Mouse (Mus musculus) heart, adult 11 months (tissue): ENCODE results near the gene Jarid2.

Source experiments
- DNase-seq: peaks from one replicate; pipeline ENCODE4 v3.0.0; 2022

Jarid2 gene

GRCm38 (mm10) chr13:44730146-44730864 is 1.0 kb downstream of the Jarid2 start:
- DNase-seq: peak; percentile 100

- DNase-seq: peak; percentile 99
Observed at GRCm38 (mm10) chr13:44730939-44731551, 1.8 kb downstream of the Jarid2 start.

- DNase-seq: no peak
Observed at GRCm38 (mm10) chr13:44731727-44732441, 2.6 kb downstream of the Jarid2 start.

- no peak for DNase-seq
Observed at GRCm38 (mm10) chr13:44732442-44732974, 3.2 kb downstream of the Jarid2 start.

GRCm38 (mm10) chr13:44733036-44733372 is 3.7 kb downstream of the Jarid2 start:
- DNase-seq: no peak

- peak; percentile 99 for DNase-seq
Observed at GRCm38 (mm10) chr13:44733373-44734111, 4.3 kb downstream of the Jarid2 start.

- no peak for DNase-seq
Observed at GRCm38 (mm10) chr13:44734441-44734840, 5.2 kb downstream of the Jarid2 start.

GRCm38 (mm10) chr13:44735088-44735690 is 5.9 kb downstream of the Jarid2 start:
- no peak for DNase-seq

- peak; percentile 91 for DNase-seq
Observed at GRCm38 (mm10) chr13:44737297-44737696, 8.0 kb downstream of the Jarid2 start.

- no peak for DNase-seq
Observed at GRCm38 (mm10) chr13:44751780-44752179, 22.5 kb downstream of the Jarid2 start.

- no peak for DNase-seq
Observed at GRCm38 (mm10) chr13:44753206-44753605, 23.9 kb downstream of the Jarid2 start.

- DNase-seq: peak; percentile 81
Observed at GRCm38 (mm10) chr13:44755434-44755833, 26.2 kb downstream of the Jarid2 start.

- DNase-seq: peak; percentile 89
Observed at GRCm38 (mm10) chr13:44758750-44759149, 29.5 kb downstream of the Jarid2 start.

GRCm38 (mm10) chr13:44760761-44761160 is 31.5 kb downstream of the Jarid2 start:
- DNase-seq: peak; percentile 70

- DNase-seq: peak; percentile 54
Observed at GRCm38 (mm10) chr13:44763068-44763467, 33.8 kb downstream of the Jarid2 start.

- DNase-seq: peak; percentile 70
Observed at GRCm38 (mm10) chr13:44767751-44768150, 38.5 kb downstream of the Jarid2 start.

- DNase-seq: peak; percentile 80
Observed at GRCm38 (mm10) chr13:44770808-44771605, 41.7 kb downstream of the Jarid2 start.

- peak; percentile 39 for DNase-seq
Observed at GRCm38 (mm10) chr13:44772816-44773215, 43.5 kb downstream of the Jarid2 start.

- DNase-seq: peak; percentile 4
Observed at GRCm38 (mm10) chr13:44774351-44774750, 45.1 kb downstream of the Jarid2 start.

GRCm38 (mm10) chr13:44775396-44775795 is 46.1 kb downstream of the Jarid2 start:
- peak; percentile 61 for DNase-seq

- DNase-seq: peak; percentile 74
Observed at GRCm38 (mm10) chr13:44780506-44780905, 51.2 kb downstream of the Jarid2 start.

- DNase-seq: no peak
Observed at GRCm38 (mm10) chr13:44781126-44781525, 51.9 kb downstream of the Jarid2 start.
